Mouse (Mus musculus): ENCODE results near the gene Cd177.
"Not testable (repeated sequence)": the region's sequence is repeated elsewhere in the genome, so short reads cannot be mapped to it uniquely, and the experiment has no call there.

Gene Cd177

GRCm38 (mm10) chr7:24760211-24760610 lies at the start of gene Cd177:
TSS of gene Cd177 (minus strand) at chr7:24760311.
- no peak for DNase-seq

DNA sequence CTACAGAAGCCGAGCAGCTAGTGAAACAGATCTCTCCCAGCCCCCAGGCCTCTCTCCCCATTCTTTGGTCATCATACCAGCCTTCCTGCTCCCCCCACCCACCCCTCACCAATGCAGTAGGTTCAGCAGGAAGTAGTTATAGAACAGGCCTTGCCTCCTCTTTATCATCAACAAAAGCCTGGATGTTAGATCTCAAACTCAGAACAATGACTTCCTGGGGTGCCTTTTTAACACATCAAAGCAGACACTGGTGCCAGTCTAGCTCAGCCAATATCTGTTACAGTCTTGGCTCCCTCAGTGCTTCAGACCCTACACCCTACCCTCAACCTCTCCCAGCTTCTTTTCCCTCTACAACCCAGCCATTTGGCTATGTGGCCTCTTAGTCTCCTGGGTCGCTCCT lies 48.9 kb upstream of the Cd177 start:
- no peak for DNase-seq

DNA sequence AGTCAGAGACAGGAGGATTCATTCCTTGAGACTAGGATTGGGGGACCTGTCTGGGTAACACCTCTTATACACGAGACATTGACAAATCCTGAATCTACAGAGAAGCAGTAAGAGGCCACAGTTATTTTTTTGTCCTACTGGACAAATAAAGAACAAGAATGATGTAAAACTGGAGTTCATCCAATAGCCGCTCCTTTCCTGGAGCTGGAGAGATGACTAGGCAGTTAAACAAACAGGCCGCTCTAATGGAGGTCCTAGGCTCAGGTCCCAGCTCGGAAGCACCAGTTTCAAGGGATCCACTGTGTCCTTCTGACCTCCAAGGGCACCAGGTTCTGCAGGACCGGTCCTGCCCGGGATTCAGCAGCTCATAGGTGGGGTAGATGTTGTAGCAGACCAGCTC lies 44.7 kb upstream of the Cd177 start:
- DNase-seq, result no peak

DNA sequence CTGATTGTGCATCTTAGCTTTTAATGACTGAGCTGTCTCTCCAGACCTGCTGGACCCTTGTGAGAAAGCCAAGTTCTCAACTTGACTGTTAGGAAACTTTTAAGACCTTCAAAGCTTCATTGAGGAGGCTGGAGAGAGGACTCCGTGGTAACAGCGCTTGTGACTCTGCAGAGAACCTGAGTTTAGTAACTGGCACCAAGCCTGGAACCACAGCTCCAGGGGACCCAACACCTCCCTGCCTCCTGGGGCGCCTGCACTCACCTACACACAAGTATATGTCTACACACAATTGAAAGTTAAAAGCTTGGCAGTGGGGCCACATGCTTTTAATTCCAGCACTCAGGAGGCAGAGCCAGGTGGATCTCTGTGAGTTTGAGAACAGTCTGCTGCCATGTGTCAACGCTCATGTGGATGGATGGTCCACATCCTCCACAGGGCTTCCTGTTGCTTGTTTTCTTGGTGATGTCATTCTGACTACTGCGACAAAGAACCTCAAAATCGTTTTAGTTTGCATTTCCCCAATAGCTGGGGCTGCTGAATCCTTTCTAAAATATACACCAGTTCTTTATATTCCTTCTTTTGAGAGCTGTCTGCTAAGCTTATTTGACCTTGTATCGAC lies 42.1 kb upstream of the Cd177 start:
- no peak for DNase-seq

DNA sequence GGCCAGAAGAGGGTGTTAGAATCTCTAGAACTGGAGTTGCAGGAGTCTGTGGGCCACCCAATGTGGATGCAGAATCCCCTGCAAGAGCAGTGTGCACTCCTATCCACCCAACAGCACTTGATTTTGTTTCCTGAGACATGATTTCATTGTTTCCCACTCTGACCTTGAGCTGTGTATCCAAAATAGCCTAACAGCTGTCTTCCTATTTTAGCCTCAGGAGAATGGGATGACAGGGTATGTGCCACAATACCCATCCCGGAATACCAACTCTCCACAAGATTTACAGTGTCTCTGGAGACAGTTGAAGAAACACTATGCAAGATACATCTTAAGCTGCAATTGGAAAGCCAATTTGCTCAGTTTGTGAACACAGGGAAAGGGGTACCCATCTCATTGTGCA lies 37.8 kb upstream of the Cd177 start:
- DNase-seq, result no peak

- peak; percentile 3 for DNase-seq
These were observed 16.8 kb upstream of the Cd177 start, which contains the start of gene Ceacam10 for GRCm38 (mm10) chr7:24776918-24777317. TSS of gene Ceacam10 (plus strand) at chr7:24777206.

- DNase-seq, result no peak
These were observed 16.0 kb upstream of the Cd177 start for GRCm38 (mm10) chr7:24776145-24776544.

DNA sequence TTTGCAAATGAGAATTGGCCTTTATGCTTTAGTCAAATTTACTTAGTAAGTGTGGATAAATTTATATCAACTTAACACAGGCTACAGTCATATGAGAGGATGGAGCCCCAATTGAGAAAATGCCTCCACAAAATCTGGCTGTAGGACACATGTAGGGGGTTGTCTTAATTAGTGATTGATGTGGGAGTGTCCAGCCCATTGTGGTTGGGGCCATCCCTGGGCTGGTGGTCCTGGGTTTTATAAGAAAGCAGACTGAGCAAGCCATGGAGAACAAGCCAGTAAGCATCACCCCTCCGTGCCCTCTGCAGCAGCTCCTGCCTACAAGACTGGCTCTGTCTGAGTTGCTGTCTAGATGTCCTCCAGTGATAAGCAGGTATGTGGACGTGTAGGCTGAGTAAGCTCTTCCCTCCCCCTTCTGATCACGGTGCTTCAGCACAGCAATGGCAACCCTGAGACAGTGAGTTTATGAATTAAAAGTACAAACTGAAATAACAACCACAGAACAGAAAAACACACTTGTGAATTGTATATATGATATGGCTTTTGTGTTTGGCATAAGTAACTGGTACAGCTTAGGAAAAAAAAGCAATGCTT lies 13.9 kb upstream of the Cd177 start:
- no peak for DNase-seq

DNA sequence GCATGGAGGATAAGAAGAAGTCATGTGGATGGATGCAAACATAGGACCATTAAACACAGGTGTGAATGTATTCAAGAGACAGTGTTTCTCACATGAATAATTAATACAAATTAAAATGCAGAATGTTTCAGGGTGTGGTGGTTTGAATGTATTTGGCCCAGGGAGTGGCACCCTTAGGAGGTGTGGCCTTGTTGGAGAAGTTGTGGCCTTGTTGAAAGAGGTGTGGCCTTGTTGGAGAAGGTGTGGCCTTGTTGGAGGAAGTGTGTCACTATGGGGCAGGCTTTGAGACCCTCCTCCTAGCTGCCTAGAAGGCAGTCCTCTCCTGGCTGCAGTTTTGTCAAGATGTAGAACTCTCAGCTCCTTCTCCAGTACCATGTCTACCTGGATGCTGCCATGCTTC lies 11.2 kb upstream of the Cd177 start:
- no peak for DNase-seq

GRCm38 (mm10) chr7:24762574-24762973 lies 2.5 kb upstream of the Cd177 start:
- DNase-seq, result no peak

GRCm38 (mm10) chr7:24761161-24761560 lies 1.1 kb upstream of the Cd177 start:
- no peak for DNase-seq

DNA sequence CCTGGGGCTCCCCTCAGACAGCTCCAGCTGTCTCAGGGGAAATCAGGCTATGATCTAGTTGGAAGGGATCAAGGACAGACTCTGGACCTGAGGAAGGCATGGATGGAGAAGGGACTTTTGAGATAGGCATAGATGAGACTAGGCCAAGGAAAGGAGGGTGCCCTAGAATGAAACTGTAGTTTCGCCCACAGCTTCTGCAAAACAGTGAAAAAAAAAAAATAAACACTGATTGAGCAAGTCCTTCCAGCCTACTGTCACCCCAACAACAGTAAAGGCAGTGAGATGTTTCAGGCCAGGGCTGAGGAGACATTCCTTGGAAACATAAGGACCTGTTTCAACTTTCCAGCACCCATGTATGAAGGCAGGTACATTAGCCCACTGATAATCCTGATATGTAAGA lies 1.6 kb downstream of the Cd177 start:
- no peak for DNase-seq

DNA sequence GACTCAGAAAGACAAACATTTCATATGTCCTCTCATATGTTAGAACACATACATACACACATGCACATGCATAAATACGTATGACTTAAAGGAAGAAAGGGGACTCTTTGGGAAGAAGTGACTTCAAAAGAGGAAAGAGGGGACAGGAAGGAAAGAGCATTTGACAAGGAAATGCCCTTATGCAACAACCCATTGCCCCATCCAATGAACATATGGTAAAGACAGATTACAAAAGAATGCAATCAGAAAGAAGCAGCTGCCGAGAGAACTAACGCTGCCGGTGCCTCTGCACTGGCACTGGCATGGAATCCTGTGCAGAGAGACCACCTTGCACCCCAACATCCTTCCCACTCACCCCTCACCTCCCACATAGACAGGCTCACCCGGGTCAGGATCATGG lies 6.6 kb downstream of the Cd177 start:
- no peak for DNase-seq

DNA sequence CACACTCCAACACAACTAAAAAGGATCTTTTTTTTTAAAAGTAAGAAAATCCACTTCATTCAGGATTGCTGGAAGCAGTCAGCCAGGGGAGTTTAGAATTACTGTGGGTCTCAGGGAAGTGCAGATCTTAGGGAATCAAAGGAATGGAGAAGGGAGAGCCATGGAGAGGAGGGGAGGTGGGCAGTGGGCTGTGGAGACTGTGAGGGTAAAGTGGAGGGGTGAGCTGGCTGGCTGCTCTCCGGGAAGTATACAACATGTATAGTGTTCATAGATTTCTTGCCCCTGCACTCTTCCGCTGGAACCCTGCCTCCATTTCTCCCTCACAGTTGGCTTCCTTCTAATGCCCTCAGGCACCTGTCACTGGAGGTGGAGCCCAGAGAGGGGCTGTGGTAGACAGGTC lies 8.5 kb downstream of the Cd177 start:
- DNase-seq, result no peak

GRCm38 (mm10) chr7:24750695-24751094 lies 9.4 kb downstream of the Cd177 start:
- no peak for DNase-seq

DNA sequence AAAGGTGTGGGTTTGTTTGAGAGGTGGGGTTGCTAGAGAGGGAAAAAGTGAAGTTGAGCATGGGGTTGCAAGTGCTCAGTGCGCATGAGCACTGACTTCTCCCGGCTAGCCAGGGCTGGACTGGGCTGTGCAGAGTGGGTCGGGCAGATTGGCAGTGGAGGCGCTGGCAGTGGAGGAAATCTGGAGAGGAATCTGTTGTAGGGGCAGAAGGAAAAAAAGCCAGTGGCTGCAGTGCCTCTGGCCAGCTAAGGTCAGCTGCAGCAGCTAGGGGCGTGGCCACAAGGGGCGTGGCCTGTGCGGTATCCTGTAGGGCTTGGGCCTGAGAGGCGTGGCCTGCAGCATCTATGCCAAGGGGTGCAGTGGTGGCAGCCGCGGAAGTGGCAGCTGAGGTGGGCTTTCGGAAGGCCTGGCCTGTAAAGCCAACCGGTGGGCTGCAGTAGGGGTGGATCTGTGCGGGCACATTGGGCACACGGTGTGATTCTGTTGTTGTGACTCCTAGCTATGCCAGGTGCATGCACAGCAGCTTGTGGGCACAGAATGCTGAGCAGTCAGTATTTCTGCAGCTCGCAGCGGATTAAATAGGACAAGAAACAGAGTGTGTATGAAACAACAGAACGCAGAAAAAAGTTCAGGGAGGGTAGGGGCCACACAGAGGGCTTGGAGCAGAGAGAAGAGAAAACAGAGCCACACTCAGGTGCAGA lies 24.0 kb downstream of the Cd177 start:
- DNase-seq, result peak; percentile 12

- not testable (repeated sequence) for DNase-seq
These were observed 33.3 kb downstream of the Cd177 start, which contains the start of gene Gm4763 for GRCm38 (mm10) chr7:24726808-24727207. TSS of gene Gm4763 (minus strand) at chr7:24726908.

- DNase-seq, result no peak
These were observed 45.1 kb downstream of the Cd177 start for GRCm38 (mm10) chr7:24715039-24715438.

- DNase-seq, result no peak
These were observed 51.2 kb downstream of the Cd177 start, which contains the start of gene BC049730 for GRCm38 (mm10) chr7:24708832-24709292. TSS of gene BC049730 (plus strand) at chr7:24709242.

DNA sequence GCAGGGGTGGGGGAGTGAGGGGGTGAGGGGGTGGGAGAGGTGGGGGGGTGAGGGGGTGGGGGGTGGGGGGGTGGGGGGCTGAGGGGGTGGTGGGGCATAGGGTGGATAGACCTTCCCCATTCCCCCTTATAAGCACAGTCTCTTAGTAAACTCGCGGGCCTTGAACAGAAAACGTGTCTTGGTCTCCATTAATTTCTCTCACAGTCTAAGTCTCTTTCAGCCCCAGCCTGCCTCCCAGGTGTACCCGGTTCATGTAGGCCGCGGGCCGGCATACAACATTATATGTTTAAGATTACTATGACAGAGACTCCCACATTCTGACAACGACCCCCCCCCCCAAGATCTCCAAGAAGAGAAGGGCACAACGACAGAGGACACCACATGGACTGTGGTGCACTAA lies 57.3 kb downstream of the Cd177 start:
- not testable (repeated sequence) for DNase-seq

GRCm38 (mm10) chr7:24697891-24698290 lies 62.2 kb downstream of the Cd177 start:
- not testable (repeated sequence) for DNase-seq
